Mouse (Mus musculus) cerebellum, postnatal 4 days (tissue): Measurements from ENCODE around the gene Egln3.

Source experiments
- DNase-seq, 2 experiments: peaks; one replicate each; pipeline ENCODE4 v3.0.0; 2022; ENCODE audit warnings: low spot score in 2 of 2, mixed read lengths in 1 of 2

The Egln3 gene

DNA sequence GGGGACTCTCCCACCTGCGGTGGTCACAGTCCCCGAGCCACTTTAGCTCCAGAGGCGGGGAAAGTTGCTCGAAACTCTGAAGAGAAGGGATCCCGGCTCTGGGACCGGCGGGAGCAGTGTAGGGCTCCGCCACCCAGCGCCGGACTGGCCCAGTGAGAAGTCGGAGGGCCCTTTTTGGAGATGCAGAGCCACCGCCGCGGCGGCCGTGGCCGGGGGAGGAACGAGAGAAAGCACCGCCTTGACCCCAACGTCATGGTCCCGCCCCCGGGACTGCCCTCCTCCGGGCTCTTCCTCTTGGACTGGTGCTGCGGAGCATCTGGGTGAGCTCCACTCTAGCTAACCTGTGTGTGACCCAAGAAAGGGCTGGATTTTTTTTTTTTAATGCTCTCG lies at the start of gene Egln3:
TSS of gene Egln3 (minus strand) at position 205 of the 390 bp plus-strand sequence.
- peak; percentile 59 to 72 for DNase-seq

DNA sequence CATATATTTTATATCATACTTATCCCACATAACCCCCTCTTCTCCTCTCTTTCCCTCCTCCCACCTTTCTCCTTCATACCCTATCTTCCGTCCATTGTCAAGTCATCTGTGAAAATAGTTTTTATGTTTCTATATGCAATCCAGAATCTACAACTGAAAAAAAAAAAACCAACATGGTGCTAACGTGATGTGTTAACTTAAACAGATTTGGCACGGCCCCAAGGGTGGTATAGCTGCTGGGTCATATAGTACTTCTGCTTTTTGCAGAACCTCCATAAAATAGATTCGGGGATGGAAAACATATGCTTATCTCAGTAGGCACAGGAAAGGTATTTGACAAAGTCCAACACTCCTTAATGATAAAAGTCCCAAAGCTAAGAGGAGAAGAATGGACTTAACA lies 49.8 kb upstream of the Egln3 start:
- no peak for DNase-seq

DNA sequence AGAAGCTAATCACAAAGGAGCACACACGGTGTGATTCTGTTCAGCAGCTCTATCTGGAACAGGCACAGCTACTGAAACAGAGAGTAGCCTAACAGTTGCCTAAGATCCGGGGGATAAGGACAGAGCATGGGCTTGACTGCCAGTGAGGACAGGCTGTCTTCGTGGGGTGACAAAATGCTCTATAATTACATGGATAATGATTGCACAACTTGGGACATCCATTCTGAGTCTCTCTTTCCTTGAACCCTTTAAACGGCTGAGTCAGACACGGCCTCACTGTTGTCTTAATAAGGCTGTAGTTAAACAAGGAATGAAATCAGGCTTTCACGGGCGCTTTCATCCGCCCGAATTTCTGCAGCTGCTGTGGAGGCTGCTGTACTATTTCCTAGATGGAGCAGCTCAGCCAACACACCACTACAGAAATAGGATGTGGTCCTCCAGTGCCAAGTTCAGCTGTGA lies 48.3 kb upstream of the Egln3 start:
- DNase-seq, result no peak

GRCm38 (mm10) chr12:54247835-54248234 lies 44.2 kb upstream of the Egln3 start:
- no peak for DNase-seq

DNA sequence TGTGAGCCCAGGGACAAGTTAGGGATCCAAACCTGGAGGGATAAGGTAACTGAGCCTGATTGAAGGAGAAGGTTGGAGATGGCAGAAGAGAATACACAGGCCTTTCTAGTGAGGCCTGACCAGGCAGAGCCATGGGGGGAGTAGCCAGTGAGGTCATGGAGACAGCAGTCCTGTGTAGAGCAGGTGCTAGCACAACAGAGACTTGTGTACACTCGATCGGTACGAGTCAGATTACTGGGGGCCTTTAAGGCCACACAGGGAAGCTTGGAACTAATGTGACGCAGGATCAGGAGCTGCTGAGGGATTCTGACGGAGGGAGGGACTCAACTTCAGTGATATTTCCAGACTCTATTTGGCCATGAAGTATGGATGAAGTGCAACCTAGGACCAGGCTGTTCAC lies 39.5 kb upstream of the Egln3 start:
- DNase-seq, result no peak

- no peak for DNase-seq
Measured at GRCm38 (mm10) chr12:54241976-54242375, 38.3 kb upstream of the Egln3 start.

GRCm38 (mm10) chr12:54233794-54234193 lies 30.1 kb upstream of the Egln3 start:
- no peak for DNase-seq

- DNase-seq, result no peak
Measured at GRCm38 (mm10) chr12:54232996-54233603, 29.4 kb upstream of the Egln3 start.

GRCm38 (mm10) chr12:54232456-54232855 lies 28.8 kb upstream of the Egln3 start:
- DNase-seq, result no peak

GRCm38 (mm10) chr12:54227551-54227950 lies 23.9 kb upstream of the Egln3 start:
- no peak for DNase-seq

- DNase-seq, result no peak
Measured at GRCm38 (mm10) chr12:54226341-54226740, 22.7 kb upstream of the Egln3 start.

GRCm38 (mm10) chr12:54225610-54226009 lies 21.9 kb upstream of the Egln3 start:
- DNase-seq, result no peak

DNA sequence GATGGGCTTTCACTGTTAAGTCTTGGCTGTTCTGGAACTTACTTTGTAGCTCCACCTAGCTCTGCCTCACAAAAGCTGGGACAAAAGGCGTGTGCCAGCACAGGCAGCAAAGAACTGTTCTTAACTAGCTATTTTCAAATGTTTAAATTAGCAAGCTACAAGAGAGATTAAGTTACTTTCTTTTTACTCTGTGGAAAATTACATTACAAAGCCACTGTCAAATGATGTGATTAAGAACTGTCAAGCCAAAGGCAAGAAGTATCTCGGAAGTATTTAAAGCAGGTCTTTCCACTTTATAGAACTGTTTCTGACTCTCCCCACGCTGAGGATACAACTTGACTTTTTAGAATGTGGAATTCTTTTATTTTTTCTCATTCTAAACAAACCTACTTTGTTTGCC lies 21.4 kb upstream of the Egln3 start:
- no peak for DNase-seq

DNA sequence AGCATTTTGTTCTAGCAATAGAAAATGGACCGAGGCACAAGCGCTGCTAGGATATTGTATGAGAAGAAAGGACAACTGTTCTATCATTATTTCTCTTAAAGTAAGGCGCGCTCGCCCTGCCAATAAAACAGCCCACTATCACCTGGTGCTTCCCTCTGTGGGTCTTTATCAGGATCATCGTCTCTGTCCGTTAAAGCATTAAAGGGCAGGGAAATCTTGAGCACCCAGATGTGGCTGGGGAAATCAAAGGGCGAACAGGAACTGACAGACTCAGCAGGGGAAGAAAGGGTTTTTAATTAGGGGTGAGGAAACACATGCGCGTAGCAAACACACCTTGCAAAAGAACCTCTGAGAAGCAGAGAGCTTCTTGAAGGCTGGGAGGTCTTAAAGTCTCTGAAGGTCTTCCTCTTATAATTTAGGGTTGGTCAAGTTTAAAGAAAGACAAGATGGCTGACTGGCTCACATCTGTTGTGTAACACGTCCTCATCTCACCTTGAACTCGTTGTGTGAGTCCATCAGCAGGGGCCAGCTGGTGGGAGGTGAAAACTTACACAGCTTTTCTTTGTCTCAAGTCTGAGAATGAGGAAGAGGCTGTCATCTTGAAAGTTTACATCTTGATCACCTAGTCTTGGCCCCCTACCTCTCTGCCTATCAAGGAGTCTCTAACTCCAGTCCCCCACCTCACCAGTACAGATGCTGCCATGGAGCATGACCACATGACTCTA lies 18.5 kb upstream of the Egln3 start:
- DNase-seq, result no peak

DNA sequence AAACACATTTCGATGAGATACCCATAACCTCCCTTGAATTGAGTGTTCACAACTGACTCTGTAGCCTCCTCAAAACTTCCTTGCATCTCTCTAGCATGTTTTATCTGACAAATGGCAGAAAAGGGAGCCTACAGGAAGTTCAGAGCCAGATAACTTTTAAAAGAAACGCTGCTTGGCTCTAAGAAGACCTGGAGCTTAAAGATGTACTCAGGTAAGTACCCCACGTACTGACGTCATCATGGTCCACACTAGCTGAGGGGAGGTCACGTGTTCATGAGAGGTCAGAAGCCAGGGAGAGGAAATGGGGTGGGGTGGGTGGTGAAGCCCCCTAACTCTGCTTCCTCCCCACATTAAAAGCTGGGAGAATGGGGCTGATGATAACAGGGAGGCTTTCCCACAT lies 13.0 kb upstream of the Egln3 start:
- DNase-seq, result no peak

GRCm38 (mm10) chr12:54214426-54214825 lies 10.8 kb upstream of the Egln3 start:
- DNase-seq, result no peak

GRCm38 (mm10) chr12:54213871-54214270 lies 10.2 kb upstream of the Egln3 start:
- no peak for DNase-seq

DNA sequence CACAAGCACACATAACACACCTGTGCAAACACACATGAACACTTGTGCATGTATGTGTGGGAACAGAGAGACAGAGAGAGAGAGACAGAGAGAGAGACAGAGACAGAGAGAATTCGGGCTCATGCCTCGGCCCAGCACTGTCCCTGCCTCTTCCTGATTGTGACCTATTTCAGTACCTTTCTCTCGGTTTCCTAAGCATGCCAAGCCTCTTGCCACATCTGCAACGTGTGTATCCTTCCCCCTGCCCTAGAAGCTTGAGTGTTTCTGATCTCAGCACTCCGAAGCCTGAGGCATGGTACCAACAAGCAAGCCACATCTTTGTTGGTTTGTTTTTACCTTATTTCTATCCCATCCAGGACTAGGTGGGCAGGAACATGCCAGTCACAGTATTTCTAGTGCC lies 9.6 kb upstream of the Egln3 start:
- no peak for DNase-seq

DNA sequence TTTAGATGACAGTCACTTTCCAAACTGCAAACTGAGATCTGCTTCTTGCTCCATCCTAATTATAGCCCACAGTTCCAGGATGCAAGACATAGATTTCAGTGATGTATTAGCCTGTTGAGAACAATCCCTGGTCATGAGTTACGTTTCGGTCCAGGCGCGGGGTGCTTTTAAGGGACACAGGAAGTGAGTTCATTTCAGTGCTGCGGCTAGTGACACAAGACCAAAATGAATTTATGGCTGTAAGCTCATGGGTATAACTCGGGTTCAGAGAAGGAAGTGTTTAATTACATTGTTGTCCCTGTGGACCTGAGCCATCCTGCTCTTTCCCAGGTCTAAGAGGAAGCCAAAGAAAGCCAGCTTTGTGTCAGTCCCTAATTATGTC lies 5.5 kb upstream of the Egln3 start:
- DNase-seq, result no peak

GRCm38 (mm10) chr12:54208433-54209181 lies 4.9 kb upstream of the Egln3 start:
- no peak for DNase-seq

GRCm38 (mm10) chr12:54205731-54206130 lies 2.1 kb upstream of the Egln3 start:
- no peak for DNase-seq

- DNase-seq, result peak in 1 of 2 experiments; percentile 29
Measured at GRCm38 (mm10) chr12:54205195-54205594, 1.5 kb upstream of the Egln3 start.
